Mouse (Mus musculus) midbrain, embryonic 16.5 days (tissue): ENCODE results near the gene Fbxl18. TPM values are rescaled to one million over a fixed set of nuclear protein-coding genes. Genes with fewer than 3 reads are reported as not detected.

Source experiments
- ATAC-seq: fragments of 200-750 bp; cut with Nextera tagmentation; 2 replicates; pipeline ENCODE4 v1.8.0; 2017; ENCODE audit warnings: moderate TSS enrichment
- H3K27ac ChIP-seq: fragments of 300-500 bp; sonication (generic); 2 replicates; pipeline ENCODE4 v1.5.1; 2014; ENCODE audit warnings: mild to moderate bottlenecking, low read length, mixed read lengths
- H3K27me3 ChIP-seq: fragments of 300-500 bp; sonication (generic); 2 replicates; pipeline ENCODE4 v1.6.1; 2014; ENCODE audit warnings: low read depth, low read length, mixed read lengths; ENCODE audit not compliant: control insufficient read depth, insufficient read depth
- H3K36me3 ChIP-seq: fragments of 300-500 bp; sonication (generic); 2 replicates; pipeline ENCODE4 v1.6.1; 2014; ENCODE audit warnings: mild to moderate bottlenecking, low read length, moderate library complexity, mixed read lengths; ENCODE audit not compliant: control insufficient read depth, insufficient read depth
- H3K4me1 ChIP-seq: fragments of 300-500 bp; sonication (generic); 2 replicates; pipeline ENCODE4 v1.6.1; 2014; ENCODE audit warnings: mild to moderate bottlenecking, low read length, mixed read lengths; ENCODE audit not compliant: control insufficient read depth, insufficient read depth
- H3K4me2 ChIP-seq: fragments of 300-500 bp; sonication (generic); 2 replicates; pipeline ENCODE4 v1.6.1; 2014; ENCODE audit warnings: mild to moderate bottlenecking, low read length, mixed read lengths
- H3K4me3 ChIP-seq: fragments of 300-500 bp; sonication (generic); 2 replicates; pipeline ENCODE4 v1.5.1; 2014; ENCODE audit warnings: low read depth, mild to moderate bottlenecking, low read length, moderate library complexity, mixed read lengths
- H3K9ac ChIP-seq: fragments of 300-500 bp; sonication (generic); 2 replicates; pipeline ENCODE4 v1.6.1; 2014; ENCODE audit warnings: low read depth, low read length, mixed read lengths
- H3K9me3 ChIP-seq: fragments of 300-500 bp; sonication (generic); replicated peaks from 2 replicates; pipeline ENCODE4 v1.6.1; 2014; ENCODE audit warnings: mild to moderate bottlenecking, low read length, mixed read lengths; ENCODE audit not compliant: control insufficient read depth, poor library complexity, severe bottlenecking
- WGBS: fragments of 180-500 bp; shearing (Covaris S2); extraction: QIAGEN DNeasy Blood & Tissue Kit; methylation state at CpG from one replicate; pipeline ENCODE4 v1.1.7; 2014; 5-methylcytosine and 5-hydroxymethylcytosine counted together
- polyA plus RNA-seq: library from polyadenylated mRNA; unstranded; fragments of >200 nt; fragmentation: Nextera tagmentation; extraction: Ambion mirVana; gene quantifications from 2 replicates; pipeline ENCODE4 v1.2.1, GENCODE M21; 2015

Fbxl18 gene
- polyA plus RNA-seq, 1 experiment from 2014 or later = 29.9 TPM

GRCm38 (mm10) chr5:142880246-142880645 is 15.0 kb downstream of the Fbxl18 start:
- peak overlapping the region; percentile 35; the same call in 1 of the 2 replicates for H3K9ac ChIP-seq
- peaks cover 17% of the 10 kb centered on the region for H3K36me3 ChIP-seq
- H3K27ac ChIP-seq = peak overlapping the region; percentile 61
- H3K9me3 ChIP-seq = no peaks in the 10 kb centered on the region
- H3K4me1 ChIP-seq = peaks cover 23% of the 10 kb centered on the region
- H3K4me2 ChIP-seq = no peak overlapping the region
- ATAC-seq = no peak
- H3K4me3 ChIP-seq = no peak overlapping the region
- no peaks in the 10 kb centered on the region for H3K27me3 ChIP-seq
- 76% methylated on average over 6 of the region's 6 CpGs for WGBS

- 73% methylated on average over 8 of the region's 8 CpGs for WGBS
- peak overlapping the region; percentile 35; the same call in 1 of the 2 replicates for H3K9ac ChIP-seq
- ATAC-seq = no peak; the same call in 1 of the 2 replicates
These were observed 15.7 kb downstream of the Fbxl18 start for GRCm38 (mm10) chr5:142879318-142880175.

GRCm38 (mm10) chr5:142878570-142878969 is 16.7 kb downstream of the Fbxl18 start:
- 86% methylated on average over 15 of the region's 15 CpGs for WGBS
- peaks cover 5% of the 10 kb centered on the region; the same call in 1 of the 2 replicates for H3K36me3 ChIP-seq
- peaks cover 23% of the 10 kb centered on the region for H3K4me1 ChIP-seq
- no peaks in the 10 kb centered on the region for H3K9me3 ChIP-seq
- H3K27ac ChIP-seq = no peak overlapping the region
- H3K4me2 ChIP-seq = no peak overlapping the region
- no peak for ATAC-seq
- H3K27me3 ChIP-seq = no peaks in the 10 kb centered on the region
- no peak overlapping the region for H3K9ac ChIP-seq
- H3K4me3 ChIP-seq = no peak overlapping the region

More at GRCm38 (mm10) chr5:142879318-142880175, 15.7 kb downstream of the Fbxl18 start:
- Histone ChIP-seq H3K9me3 (no peaks in the 10 kb centered on the region), H3K27me3 (no peaks in the 10 kb centered on the region), H3K4me3 (no peak overlapping the region), H3K27ac (no peak overlapping the region), H3K4me2 (no peak overlapping the region), H3K36me3 (peaks cover 11% of the 10 kb centered on the region; the same call in 1 of the 2 replicates), H3K4me1 (peaks cover 23% of the 10 kb centered on the region)

GRCm38 (mm10) chr5:142877337-142878280 is 17.6 kb downstream of the Fbxl18 start:
- Histone ChIP-seq H3K4me3 (no peak overlapping the region), H3K4me1 (peaks cover 23% of the 10 kb centered on the region), H3K4me2 (no peak overlapping the region), H3K27ac (peak overlapping the region; percentile 63; the same call in 1 of the 2 replicates), H3K27me3 (no peaks in the 10 kb centered on the region), H3K36me3 (peaks cover 5% of the 10 kb centered on the region), H3K9ac (0 out of 2 replicates have a peak overlapping the region, but pooled peaks have one; percentile 14), H3K9me3 (no peaks in the 10 kb centered on the region)
- WGBS = 23% methylated on average over 11 of the region's 11 CpGs
- ATAC-seq = peak; percentile 75

- Histone ChIP-seq H3K4me1 (peaks cover 23% of the 10 kb centered on the region), H3K27me3 (no peaks in the 10 kb centered on the region), H3K9me3 (no peaks in the 10 kb centered on the region), H3K36me3 (peaks cover 5% of the 10 kb centered on the region), H3K4me2 (no peak overlapping the region), H3K9ac (no peak overlapping the region), H3K4me3 (no peak overlapping the region), H3K27ac (no peak overlapping the region)
- no peak; the same call in 1 of the 2 replicates for ATAC-seq
- WGBS = 73% methylated on average over 5 of the region's 5 CpGs
These were observed 18.3 kb downstream of the Fbxl18 start for GRCm38 (mm10) chr5:142876896-142877295.

GRCm38 (mm10) chr5:142875513-142875905 is 19.7 kb downstream of the Fbxl18 start:
- Histone ChIP-seq H3K4me3 (no peak overlapping the region), H3K9me3 (no peaks in the 10 kb centered on the region), H3K27me3 (no peaks in the 10 kb centered on the region), H3K27ac (no peak overlapping the region), H3K9ac (no peak overlapping the region), H3K4me2 (no peak overlapping the region), H3K4me1 (peaks cover 10% of the 10 kb centered on the region; the same call in 1 of the 2 replicates), H3K36me3 (peaks cover 5% of the 10 kb centered on the region)
- WGBS = 92% methylated on average over 10 of the region's 10 CpGs
- no peak for ATAC-seq

- no peaks in the 10 kb centered on the region for H3K9me3 ChIP-seq
- H3K4me3 ChIP-seq = no peak overlapping the region
- WGBS = 89% methylated on average over 13 of the region's 13 CpGs
- H3K27me3 ChIP-seq = no peaks in the 10 kb centered on the region
- no peak overlapping the region for H3K27ac ChIP-seq
- no peak overlapping the region for H3K9ac ChIP-seq
- no peak for ATAC-seq
- H3K4me2 ChIP-seq = no peak overlapping the region
- H3K36me3 ChIP-seq = peaks cover 5% of the 10 kb centered on the region
- H3K4me1 ChIP-seq = peaks cover 4% of the 10 kb centered on the region; the same call in 1 of the 2 replicates
These were observed 20.3 kb downstream of the Fbxl18 start for GRCm38 (mm10) chr5:142874791-142875512.

- Histone ChIP-seq H3K9me3 (no peaks in the 10 kb centered on the region), H3K4me1 (peaks cover 4% of the 10 kb centered on the region; the same call in 1 of the 2 replicates), H3K9ac (no peak overlapping the region), H3K27me3 (no peaks in the 10 kb centered on the region), H3K36me3 (peaks cover 5% of the 10 kb centered on the region), H3K4me2 (no peak overlapping the region), H3K4me3 (no peak overlapping the region), H3K27ac (no peak overlapping the region)
- WGBS = 95% methylated on average over 7 of the region's 7 CpGs
- no peak for ATAC-seq
These were observed 21.5 kb downstream of the Fbxl18 start for GRCm38 (mm10) chr5:142873718-142874117.
